Mouse (Mus musculus) layer of hippocampus, adult 8-10 months (tissue): ENCODE data around the gene Ptprn2. TPM values are rescaled to one million over a fixed set of nuclear protein-coding genes. Genes with fewer than 3 reads are reported as not detected.

Experiments
- DNase-seq, 2 experiments: peaks; one replicate each; pipeline ENCODE4 v3.0.0; 2022; ENCODE audit warnings: low spot score in 2 of 2
- total RNA-seq, 4 experiments: library from RNA; stranded (reverse); gene quantifications; 2 replicates each; pipeline ENCODE4 v1.2.4; 2022

Gene Ptprn2
- total RNA-seq, 4 experiments from 2014 or later = 279 to 314 (median 303) TPM

- no peak for DNase-seq
These were observed 482.9 kb downstream of the Ptprn2 start for GRCm38 (mm10) chr12:116968215-116968939.

- no peak for DNase-seq
These were observed 490.0 kb downstream of the Ptprn2 start for GRCm38 (mm10) chr12:116975547-116975946.

DNA sequence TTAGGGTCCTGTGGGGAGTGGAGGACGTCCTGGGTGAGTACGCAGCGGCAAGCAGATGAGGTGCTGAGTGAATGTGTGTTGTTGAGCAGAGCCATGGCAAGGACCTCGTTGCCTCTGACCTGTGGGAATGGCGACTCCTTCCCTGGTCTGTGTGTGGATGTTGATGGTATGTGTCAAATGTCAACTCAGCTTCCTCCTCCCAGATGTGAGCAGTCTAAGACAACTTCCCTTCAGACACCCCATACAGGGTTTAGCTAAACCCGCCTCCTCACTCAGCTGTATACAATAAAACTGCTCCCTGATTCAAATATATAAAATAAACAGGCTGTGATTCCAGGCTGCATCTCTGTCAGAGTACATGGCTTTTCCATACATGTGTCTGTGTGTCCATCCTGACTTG lies 491.5 kb downstream of the Ptprn2 start:
- DNase-seq = no peak

DNA sequence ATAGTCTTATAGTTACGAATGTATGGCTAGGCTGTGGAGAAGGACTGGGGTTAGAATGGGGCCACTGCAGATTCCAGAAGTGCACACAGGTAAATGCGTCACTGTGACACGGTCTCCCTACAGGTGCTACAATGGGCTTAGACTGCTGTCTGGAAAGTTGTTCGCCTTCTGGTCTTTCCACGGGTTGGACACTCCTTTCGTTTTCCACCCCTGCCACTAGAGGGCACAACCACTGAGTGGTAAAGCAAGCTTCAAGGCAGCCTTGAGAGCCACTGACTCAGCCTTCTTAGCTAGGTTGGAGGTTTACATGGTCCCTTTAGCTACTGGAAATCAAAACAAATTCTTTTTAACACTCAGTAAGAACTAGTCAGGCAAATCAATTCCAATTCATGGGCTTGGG lies 492.7 kb downstream of the Ptprn2 start:
- DNase-seq = no peak

- no peak for DNase-seq
These were observed 495.8 kb downstream of the Ptprn2 start for GRCm38 (mm10) chr12:116981315-116981714.

GRCm38 (mm10) chr12:116989144-116989543 lies 503.6 kb downstream of the Ptprn2 start:
- no peak for DNase-seq

DNA sequence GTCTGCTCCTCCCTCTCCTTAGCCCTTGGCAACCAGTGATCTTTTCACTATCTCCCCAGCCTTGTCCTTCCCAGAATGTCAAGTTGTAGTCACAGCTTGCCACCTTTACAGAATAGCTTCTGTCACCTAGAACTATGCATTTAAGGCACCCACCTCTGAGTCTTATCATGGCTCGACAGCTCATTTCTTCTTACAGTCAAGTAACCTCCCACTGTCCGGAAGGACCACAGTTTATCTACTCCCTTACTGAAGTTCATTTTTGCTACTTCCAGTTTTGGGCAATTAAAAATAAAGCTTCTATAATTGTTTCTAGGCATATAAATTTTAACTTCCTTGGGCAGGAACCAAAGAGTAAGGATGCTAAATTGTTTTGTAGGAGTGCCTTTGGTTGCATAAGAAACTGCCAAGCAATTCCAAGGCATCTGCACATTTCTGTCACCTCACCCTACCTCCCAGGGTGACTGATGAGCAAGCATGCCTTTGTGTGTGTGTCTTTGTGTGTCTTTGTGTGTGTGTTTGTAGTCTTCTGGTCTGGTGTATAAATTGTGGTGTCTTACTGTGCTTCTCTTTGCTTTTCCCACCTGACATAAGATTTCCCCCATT lies 516.1 kb downstream of the Ptprn2 start:
- DNase-seq = no peak

- no peak for DNase-seq
These were observed 531.5 kb downstream of the Ptprn2 start for GRCm38 (mm10) chr12:117016753-117017595.

GRCm38 (mm10) chr12:117017912-117018311 lies 532.4 kb downstream of the Ptprn2 start:
- DNase-seq = no peak

DNA sequence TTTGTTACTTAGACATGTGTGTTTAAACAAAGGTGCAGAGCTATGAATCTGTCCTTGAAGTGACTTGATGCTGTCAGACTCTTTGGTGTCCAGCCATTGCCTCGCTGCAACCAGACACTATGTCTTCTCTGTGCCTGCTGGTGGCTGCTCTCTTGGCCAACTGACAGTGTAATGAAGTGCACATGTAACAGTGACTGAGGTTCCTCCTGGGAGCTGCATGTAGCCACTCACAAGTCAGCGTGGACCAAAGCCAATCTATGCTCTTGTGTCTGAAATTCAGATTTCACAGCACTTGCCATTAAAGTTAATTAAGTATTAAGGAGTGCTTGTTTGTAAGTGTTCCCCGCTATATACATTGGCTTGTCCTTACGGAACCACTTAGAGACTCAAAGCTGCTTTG lies 537.7 kb downstream of the Ptprn2 start:
- DNase-seq = no peak

DNA sequence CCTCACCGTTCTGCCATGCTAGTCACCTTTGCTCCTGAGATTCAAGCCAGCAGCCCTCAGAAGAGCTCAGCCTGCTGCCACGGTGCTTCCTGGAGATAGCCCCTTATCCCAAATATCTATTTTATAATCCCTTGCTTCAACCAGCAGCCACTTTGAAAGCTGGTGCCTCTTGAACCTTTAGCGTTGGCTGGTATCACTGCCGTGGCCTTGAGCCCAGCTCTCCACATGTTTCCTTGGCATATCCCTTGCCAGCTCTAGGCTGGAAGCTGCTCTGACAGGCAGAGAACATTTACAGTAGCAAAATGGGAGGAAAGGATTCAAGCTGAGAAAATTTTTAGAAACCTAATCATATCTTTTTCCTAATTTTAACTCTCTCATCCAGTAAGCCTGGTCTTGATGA lies 539.4 kb downstream of the Ptprn2 start:
- peak in 1 of 2 experiments; percentile 23 for DNase-seq

GRCm38 (mm10) chr12:117025676-117026075 lies 540.2 kb downstream of the Ptprn2 start:
- DNase-seq = no peak

- DNase-seq = no peak
These were observed 541.8 kb downstream of the Ptprn2 start for GRCm38 (mm10) chr12:117027351-117027750.

- DNase-seq = no peak
These were observed 542.9 kb downstream of the Ptprn2 start for GRCm38 (mm10) chr12:117028333-117028961.

DNA sequence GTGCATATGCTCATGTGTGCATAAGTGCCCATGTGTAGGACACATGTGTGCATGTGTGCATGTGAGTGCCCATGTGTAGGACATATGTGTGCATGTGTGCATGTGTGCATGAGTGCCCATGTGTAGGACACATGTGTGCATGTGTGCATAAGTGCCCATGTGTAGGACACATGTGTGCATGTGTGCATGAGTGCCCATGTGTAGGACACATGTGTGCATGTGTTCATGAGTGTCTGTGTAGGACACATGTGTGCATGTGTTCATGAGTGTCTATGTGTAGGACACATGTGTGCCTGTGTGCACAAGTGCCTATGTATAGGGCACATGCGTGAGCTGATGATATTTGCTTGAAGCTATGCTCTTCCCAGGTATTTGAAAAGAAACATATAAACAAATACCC lies 547.7 kb downstream of the Ptprn2 start:
- DNase-seq = no peak

DNA sequence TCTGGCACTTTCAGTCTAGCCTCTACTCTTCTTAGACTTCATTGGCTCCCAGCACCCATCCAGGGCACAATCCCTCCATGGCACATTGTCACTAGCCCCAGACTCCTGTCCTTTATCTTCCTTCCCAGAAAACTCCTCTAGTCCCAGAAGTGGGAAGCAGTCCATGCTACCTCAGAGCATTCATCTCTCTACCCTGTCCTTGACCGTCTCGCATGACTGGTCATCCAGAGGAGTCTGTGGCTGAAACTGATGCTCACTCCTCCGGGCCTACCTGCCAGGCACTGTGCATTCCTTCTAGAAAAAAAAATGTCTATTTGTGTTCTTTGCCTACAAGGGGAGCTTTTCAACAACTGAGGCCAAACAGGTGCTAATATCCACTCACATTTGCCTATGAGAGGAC lies 549.0 kb downstream of the Ptprn2 start:
- no peak for DNase-seq

DNA sequence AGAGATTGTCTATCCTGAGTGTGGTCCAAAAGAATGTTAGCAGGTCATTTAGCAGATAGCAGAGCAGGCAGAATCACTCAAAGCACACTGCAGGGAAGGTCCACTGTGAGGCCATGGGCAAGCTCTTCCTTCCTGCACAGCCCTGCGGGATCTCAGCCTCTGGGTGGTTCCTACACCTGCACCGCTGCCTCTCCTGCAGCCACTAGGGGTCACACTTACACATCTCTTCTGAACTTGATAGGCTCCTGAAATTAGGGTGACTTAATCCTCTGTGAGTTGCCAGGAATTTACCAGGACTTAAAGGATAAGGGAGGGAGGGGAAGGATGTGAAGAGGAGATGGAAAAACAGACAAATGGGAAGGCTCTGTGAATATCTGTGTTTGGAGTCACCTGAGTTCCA lies 549.7 kb downstream of the Ptprn2 start:
- DNase-seq = peak; percentile 43 to 71

GRCm38 (mm10) chr12:117039411-117039810 lies 553.9 kb downstream of the Ptprn2 start:
- DNase-seq = no peak

DNA sequence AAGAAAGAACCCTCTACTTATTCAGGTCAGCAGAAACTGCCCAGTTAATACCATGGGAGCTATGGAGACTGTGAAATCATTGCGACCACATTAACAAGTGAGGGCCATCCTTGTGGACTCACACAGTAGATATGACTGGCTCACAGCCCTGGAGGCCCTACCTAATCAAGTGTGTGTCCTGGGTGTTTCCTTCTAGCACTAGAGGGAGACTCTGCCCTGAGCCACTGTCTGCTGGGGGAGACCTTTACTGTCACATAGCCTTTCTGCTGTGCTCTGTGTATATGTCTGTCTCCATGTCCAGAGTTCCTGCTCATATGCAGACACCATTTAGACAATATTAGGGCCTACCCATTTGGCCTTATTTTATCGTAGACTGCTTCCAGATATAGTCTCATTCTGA lies 555.9 kb downstream of the Ptprn2 start:
- DNase-seq = no peak

- DNase-seq = no peak
These were observed 557.2 kb downstream of the Ptprn2 start for GRCm38 (mm10) chr12:117042706-117043105.

DNA sequence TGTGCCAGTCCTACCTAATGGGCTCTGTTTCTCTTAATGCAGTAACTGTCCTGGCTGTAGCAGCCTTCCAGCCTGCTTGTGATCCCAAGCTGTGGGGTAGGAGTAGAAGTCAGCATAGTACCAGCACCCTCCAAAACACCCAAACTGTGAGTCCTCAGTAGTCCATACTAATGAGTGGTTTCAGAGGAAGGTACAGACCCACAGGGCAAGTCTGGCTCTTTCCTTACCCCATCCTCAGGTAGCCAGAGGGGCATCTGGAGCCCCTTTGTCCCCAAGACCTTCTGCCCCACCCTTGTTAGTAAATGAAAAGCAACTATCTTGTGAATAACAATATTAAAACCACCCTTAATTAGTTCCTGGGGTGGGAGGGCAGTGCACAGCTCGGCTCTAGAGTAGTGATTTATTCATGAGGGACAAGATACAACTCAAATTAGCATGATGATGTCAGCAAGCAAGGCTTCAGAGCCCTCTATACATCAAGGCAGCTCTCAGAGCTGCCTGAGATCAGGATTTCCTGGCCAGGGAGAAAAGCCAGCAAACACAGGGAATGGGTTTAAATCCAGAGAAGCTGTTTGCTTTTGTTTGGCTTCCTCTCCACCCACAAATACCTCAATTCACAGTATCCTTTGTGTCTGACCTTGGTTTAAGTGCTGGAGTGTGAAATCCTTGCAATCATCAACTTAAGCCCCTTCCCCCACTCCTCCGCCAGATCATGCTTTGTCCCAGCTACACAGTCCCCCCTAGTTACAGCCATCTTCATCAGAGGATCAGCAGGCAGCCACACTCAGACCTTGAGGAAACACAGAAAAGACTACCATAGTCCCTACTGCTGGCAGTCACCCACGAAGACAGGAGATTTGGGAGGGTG lies 562.1 kb downstream of the Ptprn2 start:
- no peak for DNase-seq
